Comparison of ENCODE assay signal across 10 mouse cellular contexts in the genomic region with DNA sequence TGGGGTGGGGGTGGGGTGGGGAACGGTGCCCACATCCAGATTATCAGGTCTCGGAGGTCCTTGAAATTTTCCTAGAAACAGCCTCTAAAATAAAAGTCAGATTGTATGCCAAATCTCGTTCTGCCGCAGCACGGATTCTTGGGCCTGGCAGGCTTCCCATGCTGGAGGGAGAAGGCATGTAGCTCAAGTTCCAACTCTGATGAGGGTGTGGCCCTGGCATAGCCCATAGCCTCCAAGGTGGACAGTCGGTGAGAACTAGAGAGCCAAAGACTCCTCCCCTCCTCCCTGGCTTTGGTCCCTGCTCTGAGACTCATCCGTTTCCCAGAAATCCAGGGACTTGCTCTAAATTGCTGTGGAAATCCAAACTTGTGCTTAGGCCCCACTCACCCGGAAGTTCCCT.
DNase-seq lines count a peak whose midpoint lies in the region; ATAC-seq and TF ChIP-seq lines count a peak whose summit lies in the region.
"Had no signal": no experiment of that assay in that cellular context is flagged by ENCODE, and none has a peak within 500 bp of the region (broad histone marks: within the 10 kb centered on the region; RNA-seq: fewer than 3 reads in every experiment).

No protein-coding gene starts in this region.

- no peak for TF ChIP-seq EP300 in lung, postnatal 0 days (IDR thresholded peaks at IDR 0.05)

- H3K9ac ChIP-seq in embryonic facial prominence, embryonic 14.5 days (ENCODE audit: low read depth, low read length), result no peak overlapping the region
- no peak overlapping the region for H3K9ac ChIP-seq in lung, postnatal 0 days (replicated peaks; ENCODE audit: low read depth)

- no peaks in the 10 kb centered on the region for H3K36me3 ChIP-seq in embryonic facial prominence, embryonic 14.5 days (ENCODE audit: control insufficient read depth, insufficient read depth, low read length)
- H3K36me3 ChIP-seq in embryonic facial prominence, embryonic 10.5 days (replicated peaks), result no peaks in the 10 kb centered on the region
- H3K36me3 ChIP-seq in lung, postnatal 0 days (ENCODE audit: insufficient read depth, low read length), result no peaks in the 10 kb centered on the region

- no peak for TF ChIP-seq CTCF in lung, postnatal 0 days (IDR thresholded peaks at IDR 0.05)

- peak; percentile 90 for DNase-seq in embryonic facial prominence, embryonic 14.5 days (ENCODE audit: low spot score)
- no peak for DNase-seq in embryonic facial prominence, embryonic 10.5 days (ENCODE audit: low spot score)
- peak; percentile 29 for DNase-seq in urinary bladder, postnatal 25 days (ENCODE audit: low spot score)
- DNase-seq in urinary bladder, adult 2 months (ENCODE audit: low spot score), result no peak
- DNase-seq in lung, postnatal 0 days (ENCODE audit: low spot score), result peak; percentile 58
- no peak for DNase-seq in MN1 (ENCODE audit: low spot score)
- no peak for DNase-seq in spleen, postnatal 14 days (ENCODE audit: low spot score in 2 of 2)
- DNase-seq: retina, postnatal 1 day had no signal

- WGBS in embryonic facial prominence, embryonic 14.5 days, result 35% methylated on average over 8 of the region's 8 CpGs
- 87% methylated on average over 8 of the region's 8 CpGs for WGBS in embryonic facial prominence, embryonic 10.5 days
- 32% methylated on average over 8 of the region's 8 CpGs for WGBS in lung, postnatal 0 days

- no peaks in the 10 kb centered on the region for H3K9me3 ChIP-seq in embryonic facial prominence, embryonic 14.5 days (ENCODE audit: control insufficient read depth, low read length)
- H3K9me3 ChIP-seq in embryonic facial prominence, embryonic 10.5 days, result no peaks in the 10 kb centered on the region
- H3K9me3 ChIP-seq in lung, postnatal 0 days (ENCODE audit: low read length), result no peaks in the 10 kb centered on the region
- H3K9me3 ChIP-seq: megakaryocyte, embryonic 14.5 days had no signal

- no peak overlapping the region for H3K4me2 ChIP-seq in embryonic facial prominence, embryonic 14.5 days (ENCODE audit: low read depth, low read length)
- no peak overlapping the region for H3K4me2 ChIP-seq in lung, postnatal 0 days (replicated peaks; ENCODE audit: low read depth, low read length)

- H3K4me1 ChIP-seq in embryonic facial prominence, embryonic 14.5 days (ENCODE audit: control insufficient read depth, insufficient read depth, low read length), result peaks cover 12% of the 10 kb centered on the region
- peaks cover 29% of the 10 kb centered on the region for H3K4me1 ChIP-seq in embryonic facial prominence, embryonic 10.5 days
- H3K4me1 ChIP-seq in lung, postnatal 0 days (ENCODE audit: insufficient read depth, low read depth, low read length), result 0 out of 2 replicates have a peak, but pooled peaks cover 3% of the 10 kb centered on the region

- H3K4me3 ChIP-seq in embryonic facial prominence, embryonic 14.5 days (ENCODE audit: low read depth, low read length), result no peak overlapping the region
- H3K4me3 ChIP-seq in embryonic facial prominence, embryonic 10.5 days, result no peak overlapping the region
- no peak overlapping the region for H3K4me3 ChIP-seq in lung, postnatal 0 days (ENCODE audit: low read depth, low read length)
- H3K4me3 ChIP-seq: megakaryocyte, embryonic 14.5 days had no signal

- no peaks in the 10 kb centered on the region for H3K27me3 ChIP-seq in embryonic facial prominence, embryonic 14.5 days (replicated peaks; ENCODE audit: control insufficient read depth, insufficient read depth, low read length)
- H3K27me3 ChIP-seq in embryonic facial prominence, embryonic 10.5 days (replicated peaks; ENCODE audit: low read depth, poor library complexity, severe bottlenecking), result 0 out of 2 replicates have a peak, but pooled peaks cover 7% of the 10 kb centered on the region
- H3K27me3 ChIP-seq in lung, postnatal 0 days (replicated peaks; ENCODE audit: insufficient read depth, low read length), result no peaks in the 10 kb centered on the region
- H3K27me3 ChIP-seq: megakaryocyte, embryonic 14.5 days had no signal

- ATAC-seq in embryonic facial prominence, embryonic 14.5 days (ENCODE audit: low read depth), result peak; percentile 58
- 0 out of 2 replicates have a peak, but pooled peaks have one; percentile 18 for ATAC-seq in lung, postnatal 0 days
- ATAC-seq in megakaryocyte, adult 5-6 weeks (ENCODE audit: poor library complexity, severe bottlenecking), result no peak

- H3K27ac ChIP-seq in embryonic facial prominence, embryonic 14.5 days (replicated peaks; ENCODE audit: low read depth, low read length), result peak overlapping the region; percentile 15; the same call in 1 of the 2 replicates
- no peak overlapping the region for H3K27ac ChIP-seq in embryonic facial prominence, embryonic 10.5 days (replicated peaks)
- no peak overlapping the region for H3K27ac ChIP-seq in lung, postnatal 0 days (ENCODE audit: low read length)

Comparison
In these comparisons a context has a peak if more than half of its experiments do, and no peak if none do; other contexts are left out.
1. DNase-seq: peak in embryonic facial prominence, embryonic 14.5 days (single experiment), urinary bladder, postnatal 25 days (single experiment) and lung, postnatal 0 days (single experiment); none in embryonic facial prominence, embryonic 10.5 days (single experiment), urinary bladder, adult 2 months (single experiment), MN1 (single experiment) and spleen, postnatal 14 days (0 of 2).